Mouse (Mus musculus): Measurements from ENCODE around the gene Ubap2. TPM values are rescaled to one million over a fixed set of nuclear protein-coding genes. Genes with fewer than 3 reads are reported as not detected.

Gene Ubap2
- total RNA-seq (2021) (10 to 100 TPM; 50.3 to 57.4 TPM), polyA plus RNA-seq (2012; rRNA removed) (34.0 and 44.5 TPM in 2 replicates)
- long read RNA-seq, full-length matches to known transcripts: 19 of 41 reads
- long read RNA-seq, partial matches to known transcripts: 5 of 41 reads
- long read RNA-seq, other reads (novel, unspliced or antisense): 17 of 41 reads

DNA sequence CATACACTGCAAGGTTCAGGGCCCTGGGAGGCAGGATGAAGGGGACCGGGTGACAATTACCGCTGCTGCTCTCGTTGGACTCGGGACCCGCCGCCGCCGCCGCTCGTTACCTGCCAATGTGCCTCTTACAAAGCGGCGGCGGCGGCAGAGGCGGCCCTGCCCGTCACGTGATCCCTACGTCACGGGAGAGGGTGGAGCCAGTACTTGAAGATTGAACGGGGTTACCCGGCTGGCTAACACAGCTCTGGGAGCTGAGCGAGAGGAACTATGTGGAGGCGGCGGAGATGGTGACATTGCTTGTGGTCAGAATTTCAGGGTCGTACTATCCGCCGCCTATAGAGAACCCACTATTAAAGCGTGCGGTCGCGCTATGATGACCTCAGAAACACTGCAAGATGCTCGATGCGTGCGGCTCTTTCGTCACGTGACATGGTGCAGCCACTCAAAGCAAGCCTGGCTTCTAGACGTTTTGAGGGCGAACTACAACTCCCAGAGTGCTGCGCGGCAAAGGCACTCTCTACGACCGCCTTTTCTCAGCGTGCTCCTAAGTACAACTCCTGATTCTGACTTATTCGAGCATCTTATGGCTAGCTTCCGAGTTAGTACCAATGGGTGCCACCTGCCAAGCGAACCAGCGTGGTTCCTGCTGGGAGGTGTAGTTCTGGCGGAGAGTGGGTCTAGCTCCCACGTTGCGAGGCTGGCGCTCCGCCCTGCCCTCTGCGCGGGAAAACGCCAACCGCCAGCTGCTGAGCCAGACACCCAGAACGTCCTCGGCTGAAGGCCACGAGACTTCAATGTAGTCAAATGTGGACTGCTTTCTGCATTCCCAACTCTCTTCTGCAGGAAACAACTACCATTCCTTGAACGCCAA, at the start of gene Ubap2:
Gene Ubap2, minus strand, starts transcription at position 165 of the 871 bp plus-strand sequence.
- peaks cover 4% of the 10 kb centered on the region for H3K4me1 ChIP-seq (ENCODE audit: control insufficient read depth, insufficient read depth, low read length)
- under 1% methylated on average over 60 of the region's 60 CpGs for WGBS
- intact Hi-C loops (cut with DNase I): loop anchor here (2.0 to 5.0 kb wide), 4 partner anchors 40 to 303 kb away; partner anchors contain the start of genes Dcaf12 and Nfx1

DNA sequence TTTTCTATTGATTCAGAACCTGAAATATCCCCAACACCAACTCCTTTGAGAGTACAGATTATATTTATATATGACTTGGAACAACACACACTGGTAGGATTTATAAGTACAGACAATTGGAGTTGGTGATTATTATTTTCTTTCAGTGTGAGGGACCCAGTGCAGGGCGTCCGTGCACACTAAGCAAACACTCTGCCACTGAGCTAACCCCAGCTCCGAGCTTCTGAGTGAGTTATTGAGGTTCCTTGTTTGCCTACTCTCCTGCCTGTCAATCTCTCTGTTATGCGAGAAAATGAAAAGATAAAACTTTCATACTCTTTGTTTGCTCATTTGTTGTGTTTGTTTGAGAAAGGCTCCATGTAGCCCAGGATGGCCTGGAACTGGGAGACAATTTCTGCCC, 46.0 kb upstream of the Ubap2 start:
- no peak for DNase-seq
- intact Hi-C loops (cut with DNase I): no loop called here
- TF ChIP-seq CTCF (IDR thresholded peaks at IDR 0.05) (no peak), POLR2A (IDR thresholded peaks at IDR 0.05; ENCODE audit: insufficient read depth, low read depth, low read length) (no peak), EP300 (IDR thresholded peaks at IDR 0.05; ENCODE audit: insufficient read depth, low read depth, low read length) (no peak)
- H3K27ac ChIP-seq: no peak overlapping the region
- H3K27me3 ChIP-seq (ENCODE audit: control insufficient read depth, insufficient read depth, low read length): no peaks in the 10 kb centered on the region
- WGBS: 82% methylated on average over 4 of the region's 4 CpGs
- no peaks in the 10 kb centered on the region for H3K79me2 ChIP-seq (replicated peaks; ENCODE audit: control insufficient read depth, insufficient read depth, low read length)
- H3K4me1 ChIP-seq (ENCODE audit: control insufficient read depth, insufficient read depth, low read length): no peaks in the 10 kb centered on the region
- H3K4me3 ChIP-seq: no peak overlapping the region
- H3K36me3 ChIP-seq (ENCODE audit: control insufficient read depth, insufficient read depth, low read length): no peaks in the 10 kb centered on the region
- no peak overlapping the region for H3K9ac ChIP-seq (ENCODE audit: low read depth, low read length)

More for the DNA sequence above, at the start of gene Ubap2:
- H3K27me3 ChIP-seq (ENCODE audit: control insufficient read depth, insufficient read depth, low read length): no peaks in the 10 kb centered on the region
- peaks cover 3% of the 10 kb centered on the region; the same call in 1 of the 2 replicates for H3K79me2 ChIP-seq (replicated peaks; ENCODE audit: control insufficient read depth, insufficient read depth, low read length)
- peak; percentile 97 to 98 for DNase-seq
- no peaks in the 10 kb centered on the region for H3K36me3 ChIP-seq (ENCODE audit: control insufficient read depth, insufficient read depth, low read length)
- peak within 1 kb of the TSS; percentile 69 for H3K4me3 ChIP-seq
- TF ChIP-seq POLR2A (IDR thresholded peaks at IDR 0.05; ENCODE audit: insufficient read depth, low read depth, low read length) (peak; percentile 61; the same call in 1 of the 2 replicates), EP300 (IDR thresholded peaks at IDR 0.05; ENCODE audit: insufficient read depth, low read depth, low read length) (no peak; the same call in 1 of the 2 replicates)
- H3K27ac ChIP-seq: peak within 1 kb of the TSS; percentile 94
- peak within 1 kb of the TSS; percentile 88 for H3K9ac ChIP-seq (ENCODE audit: low read depth, low read length)

DNA sequence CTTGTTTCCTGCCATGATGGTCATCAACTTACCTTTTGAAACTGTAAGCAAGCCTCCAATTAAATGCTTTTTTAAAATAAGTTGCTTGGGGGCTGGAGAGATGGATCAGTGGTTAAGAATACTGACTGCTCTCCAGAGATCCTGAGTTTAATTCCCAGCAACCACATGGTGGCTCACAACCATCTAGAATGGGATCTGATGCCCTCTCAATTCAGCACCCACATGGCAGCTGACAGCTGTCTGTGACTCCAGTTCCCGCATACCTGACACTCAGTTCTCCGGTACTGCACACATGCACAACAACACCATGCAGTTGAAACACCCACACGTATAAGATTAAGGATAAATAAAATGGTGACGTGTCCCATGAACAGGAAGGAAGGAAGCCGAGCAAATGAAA, 43.3 kb upstream of the Ubap2 start:
- no peak overlapping the region for H3K9ac ChIP-seq (ENCODE audit: low read depth, low read length)
- intact Hi-C loops (cut with DNase I): no loop called here
- H3K27me3 ChIP-seq (ENCODE audit: control insufficient read depth, insufficient read depth, low read length): no peaks in the 10 kb centered on the region
- peaks cover 1% of the 10 kb centered on the region for H3K36me3 ChIP-seq (ENCODE audit: control insufficient read depth, insufficient read depth, low read length)
- no peaks in the 10 kb centered on the region for H3K79me2 ChIP-seq (replicated peaks; ENCODE audit: control insufficient read depth, insufficient read depth, low read length)
- TF ChIP-seq CTCF (IDR thresholded peaks at IDR 0.05) (no peak), EP300 (IDR thresholded peaks at IDR 0.05; ENCODE audit: insufficient read depth, low read depth, low read length) (no peak), POLR2A (IDR thresholded peaks at IDR 0.05; ENCODE audit: insufficient read depth, low read depth, low read length) (no peak)
- DNase-seq: no peak
- 61% methylated on average over 5 of the region's 5 CpGs for WGBS
- no peak overlapping the region for H3K27ac ChIP-seq
- no peak overlapping the region for H3K4me3 ChIP-seq
- H3K4me1 ChIP-seq (ENCODE audit: control insufficient read depth, insufficient read depth, low read length): peaks cover 4% of the 10 kb centered on the region

DNA sequence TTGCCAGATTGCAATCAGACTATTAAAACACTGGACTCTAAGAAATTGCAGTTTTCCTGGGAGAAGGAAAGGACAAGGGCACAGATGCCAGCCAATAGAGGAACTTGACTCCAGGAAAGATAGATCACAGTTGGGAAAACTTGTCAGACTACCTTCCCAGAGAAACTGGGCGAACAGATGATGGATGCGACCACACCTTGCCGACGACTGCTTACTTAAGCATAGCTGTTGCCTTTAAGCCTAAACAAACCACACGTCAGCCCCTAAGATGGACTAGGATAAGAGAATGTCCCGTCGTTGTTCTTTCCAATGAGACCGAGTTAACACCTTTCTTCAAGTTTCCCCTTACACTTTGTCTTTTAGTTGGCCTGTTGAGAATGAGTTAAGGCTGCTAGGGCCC, 40.2 kb upstream of the Ubap2 start:
- Histone ChIP-seq H3K36me3 (ENCODE audit: control insufficient read depth, insufficient read depth, low read length) (peaks cover 14% of the 10 kb centered on the region), H3K27ac (peak overlapping the region; percentile 100), H3K27me3 (ENCODE audit: control insufficient read depth, insufficient read depth, low read length) (no peaks in the 10 kb centered on the region), H3K79me2 (replicated peaks; ENCODE audit: control insufficient read depth, insufficient read depth, low read length) (no peaks in the 10 kb centered on the region), H3K9ac (ENCODE audit: low read depth, low read length) (peak overlapping the region; percentile 58), H3K4me1 (ENCODE audit: control insufficient read depth, insufficient read depth, low read length) (peaks cover 4% of the 10 kb centered on the region), H3K4me3 (peak overlapping the region; percentile 81)
- DNase-seq: no peak
- TF ChIP-seq CTCF (IDR thresholded peaks at IDR 0.05) (no peak), POLR2A (IDR thresholded peaks at IDR 0.05; ENCODE audit: insufficient read depth, low read depth, low read length) (no peak), EP300 (IDR thresholded peaks at IDR 0.05; ENCODE audit: insufficient read depth, low read depth, low read length) (no peak)
- intact Hi-C loops (cut with DNase I): loop anchor here (1.0 to 2.0 kb wide), 3 partner anchors 34 to 74 kb away; partner anchors contain the start of gene Ubap2
- WGBS: 57% methylated on average over 8 of the region's 8 CpGs

DNA sequence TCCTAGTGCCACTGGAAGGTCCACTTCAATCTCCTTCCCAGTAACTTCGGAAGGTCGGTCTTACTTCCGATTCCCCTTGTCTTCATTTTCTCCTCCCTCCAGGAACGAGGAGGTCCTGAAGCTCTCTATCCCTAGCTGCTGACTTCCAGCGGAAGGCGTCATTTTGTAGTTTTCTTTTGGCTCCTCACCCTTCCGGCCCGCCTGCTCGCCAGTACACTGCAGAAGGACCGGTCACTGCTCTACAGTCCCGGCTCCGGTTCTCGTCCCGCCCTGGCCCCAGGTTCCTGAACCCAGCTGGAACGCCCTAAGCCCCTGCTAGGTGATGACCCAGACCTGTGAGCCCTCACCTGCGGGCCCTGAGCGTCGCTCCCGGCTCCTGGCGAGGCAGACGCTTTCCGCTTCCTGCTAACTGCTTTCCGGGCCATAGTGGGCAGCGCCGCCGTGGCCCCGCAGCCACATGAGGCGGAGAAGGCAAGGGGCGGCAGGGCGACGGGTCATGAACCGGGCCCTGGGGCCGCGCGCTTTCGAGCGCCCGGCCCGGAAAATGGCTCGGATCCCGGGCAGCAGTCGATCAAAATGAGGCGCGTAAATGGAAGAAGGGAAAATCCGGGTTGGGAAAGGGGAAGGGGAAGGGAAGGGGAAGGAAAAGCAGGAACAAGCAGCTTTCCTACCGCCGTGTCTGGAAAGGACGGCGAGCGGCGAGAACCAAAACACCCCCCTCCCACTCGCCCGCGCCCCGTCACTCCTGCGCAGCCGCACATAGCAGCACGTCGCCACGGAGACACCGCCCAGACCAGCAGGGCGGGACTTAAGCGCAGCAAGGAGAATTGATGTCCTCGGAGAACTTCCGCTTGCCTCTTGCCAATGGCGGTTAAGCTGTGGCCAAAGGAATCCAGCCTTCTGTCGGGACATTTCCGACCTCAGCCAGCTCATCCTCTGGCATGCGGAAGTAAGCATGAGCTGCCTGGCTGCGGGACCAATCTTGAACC, 39.5 kb upstream of the Ubap2 start, which contains the start of gene Dcaf12:
Gene Dcaf12, minus strand, starts transcription at position 749 of the 989 bp plus-strand sequence.
- peaks cover 14% of the 10 kb centered on the region for H3K36me3 ChIP-seq (ENCODE audit: control insufficient read depth, insufficient read depth, low read length)
- intact Hi-C loops (cut with DNase I): loop anchor here (1.0 to 2.0 kb wide), 3 partner anchors 35 to 74 kb away; partner anchors contain the start of gene Ubap2

More for the DNA sequence above, 39.5 kb upstream of the Ubap2 start, which contains the start of gene Dcaf12:
- H3K4me3 ChIP-seq: peak within 1 kb of the TSS; percentile 81
- H3K79me2 ChIP-seq (replicated peaks; ENCODE audit: control insufficient read depth, insufficient read depth, low read length): peaks cover 1% of the 10 kb centered on the region; the same call in 1 of the 2 replicates
- peak within 1 kb of the TSS; percentile 100 for H3K27ac ChIP-seq
- no peaks in the 10 kb centered on the region for H3K27me3 ChIP-seq (ENCODE audit: control insufficient read depth, insufficient read depth, low read length)
- peak within 1 kb of the TSS; percentile 96 for H3K9ac ChIP-seq (ENCODE audit: low read depth, low read length)
- under 1% methylated on average over 70 of the region's 70 CpGs for WGBS
- TF ChIP-seq POLR2A (IDR thresholded peaks at IDR 0.05; ENCODE audit: insufficient read depth, low read depth, low read length) (peak; percentile 93), EP300 (IDR thresholded peaks at IDR 0.05; ENCODE audit: insufficient read depth, low read depth, low read length) (peak; percentile 87), CTCF (IDR thresholded peaks at IDR 0.05) (no peak)
- peaks cover 4% of the 10 kb centered on the region for H3K4me1 ChIP-seq (ENCODE audit: control insufficient read depth, insufficient read depth, low read length)
- DNase-seq: peak; percentile 94 to 97

All from heart, adult 2 months (tissue).